Mouse (Mus musculus): ENCODE data around the gene Olfr631. TPM values are rescaled to one million over a fixed set of nuclear protein-coding genes. Genes with fewer than 3 reads are reported as not detected.
"Not testable (repeated sequence)": the region's sequence is repeated elsewhere in the genome, so short reads cannot be mapped to it uniquely, and the experiment has no call there.

The Olfr631 gene
- not detected in 2 replicates for polyA plus RNA-seq (2016; fragmentation: Nextera tagmentation; extraction: Ambion mirVana)

DNA sequence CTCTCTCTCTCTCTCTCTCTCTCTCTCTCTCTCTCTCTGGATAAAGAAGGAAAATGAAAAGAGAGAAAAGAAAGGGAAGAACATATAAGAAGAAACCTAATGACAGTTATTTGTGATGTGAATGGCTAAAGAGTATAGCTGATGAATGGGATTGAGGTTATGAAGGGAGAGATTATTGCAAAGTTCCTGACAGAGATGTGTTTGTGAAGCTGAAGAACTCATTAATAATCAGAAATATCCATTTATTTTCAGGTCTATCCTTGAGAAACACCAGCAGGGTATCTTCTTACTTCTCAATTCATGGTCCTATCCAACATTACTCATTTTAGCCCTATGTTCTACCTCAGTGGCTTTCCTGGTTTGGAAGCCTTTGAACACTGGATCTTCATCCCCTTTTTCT lies at the start of gene Olfr631:
TSS of gene Olfr631 (plus strand) at position 301 of the 400 bp plus-strand sequence.
- H3K36me3 ChIP-seq: no peaks in the 10 kb centered on the region
- no peaks in the 10 kb centered on the region for H3K4me1 ChIP-seq
- H3K4me2 ChIP-seq (replicated peaks): no peak within 1 kb of the TSS
- H3K27me3 ChIP-seq: no peaks in the 10 kb centered on the region
- ATAC-seq (ENCODE audit: low FRiP score, low read depth): no peak
- H3K9ac ChIP-seq (replicated peaks): no peak within 1 kb of the TSS
- H3K4me3 ChIP-seq: no peak within 1 kb of the TSS
- no peaks in the 10 kb centered on the region for H3K9me3 ChIP-seq
- H3K27ac ChIP-seq (replicated peaks): no peak within 1 kb of the TSS

DNA sequence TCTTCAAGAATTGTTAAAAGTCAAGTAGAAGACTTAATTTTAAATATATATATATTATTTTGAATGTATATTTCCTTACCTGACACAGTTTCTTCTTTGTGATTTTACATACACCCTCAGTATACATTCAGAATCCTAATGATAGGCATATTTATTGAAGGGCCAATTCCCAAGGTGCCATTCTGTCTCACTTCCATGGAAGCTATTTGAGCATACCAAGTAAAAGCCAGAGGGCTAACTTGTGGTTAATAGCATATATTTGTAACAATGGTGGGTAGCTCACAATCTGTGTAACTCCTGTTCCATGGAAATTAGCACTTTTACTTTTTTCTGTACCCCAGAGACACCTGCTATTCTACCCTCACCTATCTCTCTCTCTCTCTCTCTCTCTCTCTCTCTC lies 42.5 kb upstream of the Olfr631 start, which contains the start of gene Olfr66:
TSS of gene Olfr66 (minus strand) at position 101 of the 400 bp plus-strand sequence.
- Histone ChIP-seq H3K4me3 (no peak within 1 kb of the TSS), H3K27me3 (no peaks in the 10 kb centered on the region), H3K27ac (replicated peaks) (no peak within 1 kb of the TSS), H3K9ac (replicated peaks) (no peak within 1 kb of the TSS), H3K9me3 (no peaks in the 10 kb centered on the region), H3K36me3 (no peaks in the 10 kb centered on the region), H3K4me2 (replicated peaks) (no peak within 1 kb of the TSS), H3K4me1 (no peaks in the 10 kb centered on the region)
- ATAC-seq (ENCODE audit: low FRiP score, low read depth): no peak

- H3K4me2 ChIP-seq (replicated peaks): no peak within 1 kb of the TSS
- H3K27me3 ChIP-seq: no peaks in the 10 kb centered on the region
- no peaks in the 10 kb centered on the region for H3K36me3 ChIP-seq
- H3K4me1 ChIP-seq: no peaks in the 10 kb centered on the region
- no peak within 1 kb of the TSS for H3K27ac ChIP-seq (replicated peaks)
- H3K4me3 ChIP-seq: no peak within 1 kb of the TSS
- no peaks in the 10 kb centered on the region for H3K9me3 ChIP-seq
- H3K9ac ChIP-seq (replicated peaks): no peak within 1 kb of the TSS
- ATAC-seq (ENCODE audit: low FRiP score, low read depth): no peak
- 71% methylated on average over 1 of the region's 1 CpGs for WGBS
These were observed 34.2 kb upstream of the Olfr631 start, which contains the start of gene Olfr64 for GRCm38 (mm10) chr7:103894385-103894784. Gene Olfr64 (minus strand): TSS chr7:103894485.

- no peaks in the 10 kb centered on the region for H3K9me3 ChIP-seq
- no peaks in the 10 kb centered on the region for H3K27me3 ChIP-seq
- 74% methylated on average over 2 of the region's 2 CpGs for WGBS
- no peak within 1 kb of the TSS for H3K9ac ChIP-seq (replicated peaks)
- no peak within 1 kb of the TSS for H3K27ac ChIP-seq (replicated peaks)
- no peaks in the 10 kb centered on the region for H3K36me3 ChIP-seq
- no peak within 1 kb of the TSS for H3K4me3 ChIP-seq
- no peak for ATAC-seq (ENCODE audit: low FRiP score, low read depth)
- H3K4me1 ChIP-seq: no peaks in the 10 kb centered on the region
- no peak within 1 kb of the TSS for H3K4me2 ChIP-seq (replicated peaks)
These were observed 25.4 kb upstream of the Olfr631 start, which contains the start of gene Olfr65 for GRCm38 (mm10) chr7:103903187-103903586. Gene Olfr65 (plus strand): TSS chr7:103903487.

DNA sequence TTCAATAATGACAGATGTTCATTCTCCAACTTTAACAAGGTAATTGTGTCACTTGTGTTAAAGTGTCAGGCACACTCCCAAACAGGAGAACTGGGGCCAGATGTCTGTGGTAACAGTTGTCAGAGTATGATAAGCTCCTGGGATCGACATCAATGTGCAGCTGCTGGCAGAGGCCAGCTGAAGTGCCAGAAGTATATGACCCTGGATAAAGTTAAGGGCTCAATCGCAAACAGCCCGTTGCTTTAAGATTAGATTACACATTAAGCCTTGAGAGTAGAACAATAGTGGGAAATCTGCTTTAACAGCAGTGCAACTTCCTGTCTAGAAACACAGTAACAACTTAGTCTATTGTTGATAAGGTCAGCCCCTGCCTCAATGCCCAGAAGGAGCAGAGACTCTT lies 18.6 kb upstream of the Olfr631 start:
- WGBS: 49% methylated on average over 3 of the region's 3 CpGs
- Histone ChIP-seq H3K27me3 (no peaks in the 10 kb centered on the region), H3K27ac (replicated peaks) (no peak overlapping the region), H3K9ac (replicated peaks) (no peak overlapping the region), H3K36me3 (no peaks in the 10 kb centered on the region), H3K4me1 (no peaks in the 10 kb centered on the region), H3K4me2 (replicated peaks) (no peak overlapping the region), H3K4me3 (no peak overlapping the region), H3K9me3 (no peaks in the 10 kb centered on the region)
- ATAC-seq (ENCODE audit: low FRiP score, low read depth): no peak

DNA sequence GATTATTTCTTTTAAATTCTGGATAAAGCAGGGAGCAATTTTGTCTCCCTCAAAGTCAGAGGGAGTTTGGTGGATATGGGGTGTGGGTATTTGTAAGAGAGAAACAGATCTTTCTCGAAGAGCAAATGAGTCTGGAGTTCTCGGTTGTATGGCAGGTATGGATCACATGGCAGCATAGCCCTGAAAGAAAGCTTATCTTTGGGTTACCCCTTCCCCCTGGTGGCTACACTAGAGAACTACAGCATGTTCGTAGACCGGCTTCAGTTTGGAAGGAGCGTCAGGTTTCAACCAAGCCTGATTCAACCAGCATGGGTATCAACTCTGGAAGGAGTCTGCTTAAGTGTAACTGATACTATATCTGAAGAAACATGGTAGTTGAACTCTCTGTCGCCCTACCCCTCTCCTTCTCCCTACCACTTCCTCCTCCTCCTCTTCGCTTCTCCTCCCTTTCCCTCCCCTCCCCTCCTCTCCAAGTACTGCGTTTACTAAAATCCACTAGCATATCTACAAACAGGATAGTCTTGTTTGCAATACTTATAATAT lies 15.6 kb upstream of the Olfr631 start:
- H3K36me3 ChIP-seq: no peaks in the 10 kb centered on the region
- H3K27ac ChIP-seq (replicated peaks): no peak overlapping the region
- H3K4me2 ChIP-seq (replicated peaks): no peak overlapping the region
- no peak overlapping the region for H3K9ac ChIP-seq (replicated peaks)
- no peak for ATAC-seq (ENCODE audit: low FRiP score, low read depth)
- H3K4me3 ChIP-seq: no peak overlapping the region
- H3K9me3 ChIP-seq: no peaks in the 10 kb centered on the region
- H3K27me3 ChIP-seq: no peaks in the 10 kb centered on the region
- H3K4me1 ChIP-seq: no peaks in the 10 kb centered on the region
- WGBS: 48% methylated on average over 8 of the region's 8 CpGs

DNA sequence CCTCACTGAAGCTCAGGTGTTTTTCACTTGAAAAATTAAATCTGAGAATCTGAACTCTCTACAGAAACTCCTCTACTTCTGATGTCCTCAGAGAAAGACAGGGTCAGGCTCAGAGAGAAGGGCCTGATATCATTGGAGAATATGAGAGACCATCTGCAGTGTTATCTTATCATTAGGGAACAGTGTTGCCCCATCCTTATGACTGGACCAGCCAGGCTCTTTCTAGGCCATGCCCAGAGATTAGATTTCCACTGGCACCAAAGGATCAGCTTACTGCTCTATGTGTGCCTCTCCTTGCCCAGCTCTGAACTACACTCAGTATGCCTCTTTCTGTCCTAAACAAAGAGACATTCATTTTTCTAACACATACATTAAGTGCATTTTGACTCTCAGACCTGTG lies 13.3 kb upstream of the Olfr631 start:
- Histone ChIP-seq H3K4me3 (no peak overlapping the region), H3K36me3 (no peaks in the 10 kb centered on the region), H3K27me3 (no peaks in the 10 kb centered on the region), H3K27ac (replicated peaks) (no peak overlapping the region), H3K4me1 (no peaks in the 10 kb centered on the region), H3K4me2 (replicated peaks) (no peak overlapping the region), H3K9ac (replicated peaks) (no peak overlapping the region), H3K9me3 (no peaks in the 10 kb centered on the region)
- no peak for ATAC-seq (ENCODE audit: low FRiP score, low read depth)

DNA sequence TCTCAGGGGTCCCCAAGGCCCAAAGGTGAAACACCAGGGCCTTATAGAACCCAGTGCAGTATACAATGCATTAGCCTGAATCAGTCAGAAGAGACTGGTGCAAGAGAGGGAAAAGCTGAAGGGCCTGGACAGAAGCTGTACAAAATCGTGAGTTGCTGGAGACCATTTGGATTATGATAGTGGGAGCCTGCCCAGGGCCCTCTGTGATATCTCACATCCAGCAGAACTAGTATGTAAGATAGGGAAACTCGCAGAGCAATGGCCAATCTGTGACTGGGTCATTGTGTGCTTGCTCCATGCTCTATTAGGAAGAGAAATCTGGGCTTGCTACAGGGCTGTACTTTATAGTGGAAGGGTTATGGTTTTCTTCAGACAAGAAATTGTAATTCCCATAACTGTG lies 5.6 kb downstream of the Olfr631 start, which contains the start of gene Olfr632:
TSS of gene Olfr632 (plus strand) at position 84 of the 400 bp plus-strand sequence.
- no peaks in the 10 kb centered on the region for H3K4me1 ChIP-seq
- H3K36me3 ChIP-seq: no peaks in the 10 kb centered on the region
- H3K9ac ChIP-seq (replicated peaks): no peak within 1 kb of the TSS
- WGBS: 73% methylated on average over 2 of the region's 2 CpGs
- ATAC-seq (ENCODE audit: low FRiP score, low read depth): no peak
- no peaks in the 10 kb centered on the region for H3K27me3 ChIP-seq
- H3K27ac ChIP-seq (replicated peaks): no peak within 1 kb of the TSS
- H3K4me2 ChIP-seq (replicated peaks): no peak within 1 kb of the TSS
- no peaks in the 10 kb centered on the region for H3K9me3 ChIP-seq
- H3K4me3 ChIP-seq: no peak within 1 kb of the TSS

DNA sequence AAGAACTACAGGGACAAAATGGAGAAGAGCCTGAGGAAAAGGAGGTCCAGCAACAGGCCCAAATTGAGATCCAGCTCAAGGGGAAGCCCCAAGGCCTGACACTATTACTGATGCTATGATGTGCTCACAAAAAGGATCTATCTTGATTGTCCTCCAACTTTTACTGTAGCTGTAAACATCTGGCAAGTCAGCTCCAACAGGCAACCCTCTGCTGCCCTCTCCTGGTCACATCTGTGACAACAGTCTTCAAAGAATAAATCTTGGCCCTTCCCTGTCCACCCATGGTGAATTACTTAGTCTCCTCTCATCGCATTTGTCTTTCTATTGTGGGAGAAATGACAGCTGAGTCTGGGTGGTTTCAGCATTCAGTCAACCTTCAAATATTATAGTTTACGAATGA lies 14.1 kb downstream of the Olfr631 start:
- 40% methylated on average over 2 of the region's 2 CpGs for WGBS
- Histone ChIP-seq H3K36me3 (no peaks in the 10 kb centered on the region), H3K9me3 (no peaks in the 10 kb centered on the region), H3K4me1 (no peaks in the 10 kb centered on the region), H3K4me2 (replicated peaks) (no peak overlapping the region), H3K9ac (replicated peaks) (no peak overlapping the region), H3K27me3 (no peaks in the 10 kb centered on the region), H3K4me3 (no peak overlapping the region), H3K27ac (replicated peaks) (no peak overlapping the region)
- ATAC-seq (ENCODE audit: low FRiP score, low read depth): 0 out of 2 replicates have a peak, but pooled peaks have one; percentile 52

DNA sequence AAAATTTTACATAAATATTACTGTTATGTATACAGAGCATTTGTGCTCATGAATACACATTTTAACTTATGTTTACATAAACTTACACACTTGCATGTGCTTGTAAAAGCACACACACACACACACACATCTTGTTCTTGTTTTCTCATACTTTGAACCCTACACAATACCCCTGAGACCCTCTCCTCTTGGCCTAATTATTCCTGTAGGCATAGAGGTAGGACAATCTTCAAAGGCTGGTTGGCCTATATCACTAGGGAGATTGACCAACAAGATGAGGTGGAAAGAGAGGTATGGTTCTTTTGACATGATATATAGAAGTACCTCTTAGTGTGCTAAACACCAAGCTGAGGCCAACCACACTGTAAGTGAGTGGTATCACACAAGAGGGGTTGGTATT lies 15.5 kb downstream of the Olfr631 start, which contains the start of gene Olfr633:
TSS of gene Olfr633 (plus strand) at position 301 of the 400 bp plus-strand sequence.
- Histone ChIP-seq H3K4me3 (no peak within 1 kb of the TSS), H3K9ac (replicated peaks) (no peak within 1 kb of the TSS), H3K4me1 (no peaks in the 10 kb centered on the region), H3K9me3 (no peaks in the 10 kb centered on the region), H3K27me3 (no peaks in the 10 kb centered on the region), H3K27ac (replicated peaks) (no peak within 1 kb of the TSS), H3K4me2 (replicated peaks) (no peak within 1 kb of the TSS), H3K36me3 (no peaks in the 10 kb centered on the region)
- no peak for ATAC-seq (ENCODE audit: low FRiP score, low read depth)

- WGBS: 97% methylated on average over 22 of the region's 22 CpGs
- H3K4me2 ChIP-seq (replicated peaks): not testable (repeated sequence)
These were observed 38.2 kb downstream of the Olfr631 start for GRCm38 (mm10) chr7:103966873-103967272.

GRCm38 (mm10) chr7:103970852-103971251 lies 42.2 kb downstream of the Olfr631 start, which contains the start of gene Olfr635:
Gene Olfr635 (plus strand): TSS chr7:103971152.
- Histone ChIP-seq H3K9me3 (no peaks in the 10 kb centered on the region), H3K4me1 (no peaks in the 10 kb centered on the region), H3K36me3 (no peaks in the 10 kb centered on the region), H3K4me3 (no peak within 1 kb of the TSS), H3K27me3 (no peaks in the 10 kb centered on the region), H3K4me2 (replicated peaks) (no peak within 1 kb of the TSS), H3K27ac (replicated peaks) (no peak within 1 kb of the TSS), H3K9ac (replicated peaks) (no peak within 1 kb of the TSS)
- ATAC-seq (ENCODE audit: low FRiP score, low read depth): no peak
- WGBS: 76% methylated on average over 1 of the region's 1 CpGs

More at GRCm38 (mm10) chr7:103966873-103967272, 38.2 kb downstream of the Olfr631 start:
- not testable (repeated sequence) for H3K27me3 ChIP-seq; H3K36me3 ChIP-seq; H3K9me3 ChIP-seq; H3K27ac ChIP-seq (replicated peaks); H3K4me1 ChIP-seq; ATAC-seq (ENCODE audit: low FRiP score, low read depth); H3K9ac ChIP-seq (replicated peaks); H3K4me3 ChIP-seq

- Histone ChIP-seq H3K27me3 (no peaks in the 10 kb centered on the region), H3K4me2 (replicated peaks) (no peak overlapping the region), H3K4me1 (no peaks in the 10 kb centered on the region), H3K36me3 (no peaks in the 10 kb centered on the region), H3K4me3 (no peak overlapping the region), H3K9me3 (no peaks in the 10 kb centered on the region), H3K27ac (replicated peaks) (no peak overlapping the region), H3K9ac (replicated peaks) (no peak overlapping the region)
- WGBS: 72% methylated on average over 1 of the region's 1 CpGs
- ATAC-seq (ENCODE audit: low FRiP score, low read depth): no peak
These were observed 43.2 kb downstream of the Olfr631 start for GRCm38 (mm10) chr7:103971782-103972181.

Data from midbrain, embryonic 12.5 days (tissue).